In genomic region chr10:127290930-127291880, GRCm38 (mm10) we compare ENCODE assay signal across 8 mouse cellular contexts. TPM values are rescaled to one million over a fixed set of nuclear protein-coding genes. Genes with fewer than 3 reads are reported as not detected.
DNase-seq lines count a peak whose midpoint lies in the region; ATAC-seq and TF ChIP-seq lines count a peak whose summit lies in the region.

No protein-coding gene starts in this region.

- peak; percentile 4 for TF ChIP-seq POLR2A in myocyte (IDR thresholded peaks at IDR 0.05; ENCODE audit: insufficient read length, low read depth)

- H3K4me1 ChIP-seq in forebrain, embryonic 10.5 days: peaks cover 55% of the 10 kb centered on the region
- H3K4me1 ChIP-seq in hindbrain, embryonic 15.5 days (replicated peaks): peaks cover 47% of the 10 kb centered on the region
- peaks cover 71% of the 10 kb centered on the region for H3K4me1 ChIP-seq in liver, embryonic 13.5 days (replicated peaks)

- 6% methylated on average over 19 of the region's 19 CpGs for WGBS in forebrain, embryonic 10.5 days
- WGBS in hindbrain, embryonic 15.5 days: 3% methylated on average over 19 of the region's 19 CpGs
- 2% methylated on average over 19 of the region's 19 CpGs for WGBS in liver, embryonic 13.5 days (ENCODE audit: insufficient replicate concordance)

- peak overlapping the region; percentile 73 for H3K4me2 ChIP-seq in hindbrain, embryonic 15.5 days
- H3K4me2 ChIP-seq in liver, embryonic 13.5 days: peak overlapping the region; percentile 88
- H3K4me2 ChIP-seq in myocyte (ENCODE audit: low read depth): peak overlapping the region; percentile 94

- no peaks in the 10 kb centered on the region for H3K9me3 ChIP-seq in forebrain, embryonic 10.5 days
- H3K9me3 ChIP-seq in hindbrain, embryonic 15.5 days: no peaks in the 10 kb centered on the region
- H3K9me3 ChIP-seq in liver, embryonic 13.5 days (replicated peaks): no peaks in the 10 kb centered on the region

- peaks cover 58% of the 10 kb centered on the region for H3K36me3 ChIP-seq in forebrain, embryonic 10.5 days (replicated peaks)
- H3K36me3 ChIP-seq in hindbrain, embryonic 15.5 days: peaks cover 27% of the 10 kb centered on the region
- H3K36me3 ChIP-seq in liver, embryonic 13.5 days: peaks cover 52% of the 10 kb centered on the region
- H3K36me3 ChIP-seq in myocyte (ENCODE audit: control insufficient read depth, insufficient read depth): peaks cover 49% of the 10 kb centered on the region

- H3K4me3 ChIP-seq in forebrain, embryonic 10.5 days: peak overlapping the region; percentile 79
- peak overlapping the region; percentile 52 for H3K4me3 ChIP-seq in hindbrain, embryonic 15.5 days
- peak overlapping the region; percentile 78 for H3K4me3 ChIP-seq in liver, embryonic 13.5 days (replicated peaks)
- peak overlapping the region; percentile 100 for H3K4me3 ChIP-seq in myocyte

- H3ac ChIP-seq in myocyte (ENCODE audit: control insufficient read depth, insufficient read length): peak overlapping the region; percentile 33

- H3K27me3 ChIP-seq in forebrain, embryonic 10.5 days (ENCODE audit: poor library complexity, severe bottlenecking): no peaks in the 10 kb centered on the region
- no peaks in the 10 kb centered on the region for H3K27me3 ChIP-seq in hindbrain, embryonic 15.5 days
- no peaks in the 10 kb centered on the region for H3K27me3 ChIP-seq in liver, embryonic 13.5 days
- H3K27me3 ChIP-seq in myocyte (ENCODE audit: control insufficient read depth, insufficient read depth, insufficient read length): no peaks in the 10 kb centered on the region

- DNase-seq in frontal cortex, postnatal 25 days (ENCODE audit: low spot score in 2 of 2): no peak
- DNase-seq in adrenal gland, postnatal 25 days: peak; percentile 65
- no peak for DNase-seq in forebrain, embryonic 10.5 days (ENCODE audit: extremely low spot score, low spot score)
- peak; percentile 74 for DNase-seq in liver, embryonic 13.5 days
- DNase-seq in thymus, postnatal 10 days (ENCODE audit: low spot score in 2 of 2): peak; percentile 39 to 47

- ATAC-seq in frontal cortex, adult (ENCODE audit: low TSS enrichment): peak; percentile 17
- peak; percentile 50 for ATAC-seq in hindbrain, embryonic 15.5 days (ENCODE audit: low FRiP score, low read depth)
- ATAC-seq in liver, embryonic 13.5 days (ENCODE audit: low read depth): peak; percentile 35

- H3K27ac ChIP-seq in forebrain, embryonic 10.5 days: peak overlapping the region; percentile 97
- H3K27ac ChIP-seq in hindbrain, embryonic 15.5 days (replicated peaks): peak overlapping the region; percentile 98
- H3K27ac ChIP-seq in liver, embryonic 13.5 days: peak overlapping the region; percentile 100

- peak overlapping the region; percentile 79 for H3K9ac ChIP-seq in hindbrain, embryonic 15.5 days
- peak overlapping the region; percentile 84 for H3K9ac ChIP-seq in liver, embryonic 13.5 days

- peaks cover 65% of the 10 kb centered on the region for H3K79me2 ChIP-seq in myocyte (ENCODE audit: control insufficient read depth, insufficient read depth)

TF ChIP-seq in myocyte, 11 proteins besides CTCF, POLR2A, EP300 and RAD21:
- TF ChIP-seq TCF3 (IDR thresholded peaks at IDR 0.05; ENCODE audit: insufficient read length, low read depth) (no peak), MYOD1 (IDR thresholded peaks at IDR 0.05; ENCODE audit: control insufficient read depth in 1 of 3, insufficient read length in 2 of 3, low read depth in 2 of 3) (no peak), POLR2AphosphoS2 (IDR thresholded peaks at IDR 0.05; ENCODE audit: insufficient read length, low read depth) (no peak), SRF (IDR thresholded peaks at IDR 0.05; ENCODE audit: control insufficient read depth, insufficient read length, low read depth) (no peak), CEBPB (IDR thresholded peaks at IDR 0.05; ENCODE audit: insufficient read depth, poor library complexity, severe bottlenecking) (no peak), E2F4 (IDR thresholded peaks at IDR 0.05; ENCODE audit: insufficient read depth) (no peak), MYOG (IDR thresholded peaks at IDR 0.05; ENCODE audit: control insufficient read depth in 1 of 3, insufficient read depth in 1 of 3, insufficient read length in 2 of 3, low read depth in 2 of 3) (no peak), REST (IDR thresholded peaks at IDR 0.05; ENCODE audit: insufficient read depth, insufficient read length) (no peak), MAX (IDR thresholded peaks at IDR 0.05; ENCODE audit: low read depth) (no peak), USF1 (IDR thresholded peaks at IDR 0.05; ENCODE audit: low read depth) (no peak), TCF12 (IDR thresholded peaks at IDR 0.05; ENCODE audit: insufficient read depth, poor library complexity, severe bottlenecking) (no peak)

RNA-seq across cellular contexts. Expression of gene Mbd6, which starts 2.4 kb away (rescaled TPM):
- 73.2 and 73.3 TPM in 2 replicates for total RNA-seq in adrenal gland, postnatal 25 days (2021)
- 9.1 and 11.4 TPM in 2 replicates for polyA plus RNA-seq in forebrain, embryonic 10.5 days (2016; fragmentation: Nextera tagmentation; extraction: Ambion mirVana)
- 16.1 and 17.5 TPM in 2 replicates for polyA plus RNA-seq in hindbrain, embryonic 15.5 days (2015; fragmentation: Nextera tagmentation; extraction: Ambion mirVana)
- 5.9 and 6.5 TPM in 2 replicates for polyA plus RNA-seq in liver, embryonic 13.5 days (2015; fragmentation: Nextera tagmentation; extraction: Ambion mirVana)
- polyA plus RNA-seq in myocyte (2012; fragmentation: generic; extraction: Trizol): 24.7 TPM

RNA-seq across cellular contexts. Expression of gene Mars, which starts 20.4 kb away (rescaled TPM):
- 110 and 135 TPM in 2 replicates for total RNA-seq in adrenal gland, postnatal 25 days (2021)
- 191 and 202 TPM in 2 replicates for polyA plus RNA-seq in forebrain, embryonic 10.5 days (2016; fragmentation: Nextera tagmentation; extraction: Ambion mirVana)
- polyA plus RNA-seq in hindbrain, embryonic 15.5 days (2015; fragmentation: Nextera tagmentation; extraction: Ambion mirVana): 115 and 118 TPM in 2 replicates
- 150 and 166 TPM in 2 replicates for polyA plus RNA-seq in liver, embryonic 13.5 days (2015; fragmentation: Nextera tagmentation; extraction: Ambion mirVana)
- polyA plus RNA-seq in myocyte (2012; fragmentation: generic; extraction: Trizol): 280 TPM

RNA-seq across cellular contexts. Expression of gene Dctn2, which starts 25.0 kb away (rescaled TPM):
- total RNA-seq in adrenal gland, postnatal 25 days (2021): 159 and 197 TPM in 2 replicates
- 192 and 206 TPM in 2 replicates for polyA plus RNA-seq in forebrain, embryonic 10.5 days (2016; fragmentation: Nextera tagmentation; extraction: Ambion mirVana)
- polyA plus RNA-seq in hindbrain, embryonic 15.5 days (2015; fragmentation: Nextera tagmentation; extraction: Ambion mirVana): 336 and 350 TPM in 2 replicates
- polyA plus RNA-seq in liver, embryonic 13.5 days (2015; fragmentation: Nextera tagmentation; extraction: Ambion mirVana): 80.0 and 80.1 TPM in 2 replicates
- polyA plus RNA-seq in myocyte (2012; fragmentation: generic; extraction: Trizol): 250 TPM

RNA-seq across cellular contexts. Expression of gene Kif5a, which starts 28.1 kb away (rescaled TPM):
- 8.6 and 13.1 TPM in 2 replicates for total RNA-seq in adrenal gland, postnatal 25 days (2021)
- polyA plus RNA-seq in forebrain, embryonic 10.5 days (2016; fragmentation: Nextera tagmentation; extraction: Ambion mirVana): 6.6 and 7.9 TPM in 2 replicates
- polyA plus RNA-seq in hindbrain, embryonic 15.5 days (2015; fragmentation: Nextera tagmentation; extraction: Ambion mirVana): 110 and 114 TPM in 2 replicates
- 0.02 and 0.14 TPM in 2 replicates for polyA plus RNA-seq in liver, embryonic 13.5 days (2015; fragmentation: Nextera tagmentation; extraction: Ambion mirVana)
- 0.14 TPM for polyA plus RNA-seq in myocyte (2012; fragmentation: generic; extraction: Trizol)

RNA-seq across cellular contexts. Expression of gene Arhgap9, which starts 30.6 kb away (rescaled TPM):
- 1.1 and 1.6 TPM in 2 replicates for total RNA-seq in adrenal gland, postnatal 25 days (2021)
- polyA plus RNA-seq in forebrain, embryonic 10.5 days (2016; fragmentation: Nextera tagmentation; extraction: Ambion mirVana): 1.5 and 1.7 TPM in 2 replicates
- polyA plus RNA-seq in hindbrain, embryonic 15.5 days (2015; fragmentation: Nextera tagmentation; extraction: Ambion mirVana): 0.86 and 1.5 TPM in 2 replicates
- 14.0 and 15.1 TPM in 2 replicates for polyA plus RNA-seq in liver, embryonic 13.5 days (2015; fragmentation: Nextera tagmentation; extraction: Ambion mirVana)
- 0.77 TPM for polyA plus RNA-seq in myocyte (2012; fragmentation: generic; extraction: Trizol)

Comparison
In these comparisons a context has a peak if more than half of its experiments do, and no peak if none do; other contexts are left out.
1. DNase-seq: peak in adrenal gland, postnatal 25 days (single experiment), liver, embryonic 13.5 days (single experiment) and thymus, postnatal 10 days (2 of 2); none in frontal cortex, postnatal 25 days (0 of 2) and forebrain, embryonic 10.5 days (single experiment).
2. Peak in every context shown above with its lines, with median percentiles within 50 percentile points of each other: ATAC-seq, H3K27ac ChIP-seq, H3K4me3 ChIP-seq and H3K4me2 ChIP-seq.